Mouse (Mus musculus): ENCODE measurements around the gene Stt3a.

- TF ChIP-seq POLR2A (IDR thresholded peaks at IDR 0.05; ENCODE audit: insufficient read length, low read depth), result no peak
- no peak for TF ChIP-seq MAX (IDR thresholded peaks at IDR 0.05; ENCODE audit: low read depth)
- TF ChIP-seq SRF (IDR thresholded peaks at IDR 0.05; ENCODE audit: control insufficient read depth, insufficient read length, low read depth), result no peak
These were observed 3.1 kb downstream of the Stt3a start for GRCm38 (mm10) chr9:36764378-36764777.
